Mouse (Mus musculus): ENCODE data around the gene Vip. TPM values are rescaled to one million over a fixed set of nuclear protein-coding genes. Genes with fewer than 3 reads are reported as not detected.

Gene Vip
- total RNA-seq (2021) = not detected

GRCm38 (mm10) chr10:5639112-5639511 is at the start of gene Vip:
Gene Vip (plus strand): TSS chr10:5639218.
- intact Hi-C loops (cut with DNase I) = no loop called here
- peak in 1 of 2 experiments; percentile 5 for DNase-seq

- intact Hi-C loops (cut with DNase I) = loop anchor here (5.0 kb wide), 1 partner anchor 79 kb away; no protein-coding TSS in a partner anchor
- no peak for DNase-seq
Observed at GRCm38 (mm10) chr10:5591061-5591460, 48.0 kb upstream of the Vip start.

DNA sequence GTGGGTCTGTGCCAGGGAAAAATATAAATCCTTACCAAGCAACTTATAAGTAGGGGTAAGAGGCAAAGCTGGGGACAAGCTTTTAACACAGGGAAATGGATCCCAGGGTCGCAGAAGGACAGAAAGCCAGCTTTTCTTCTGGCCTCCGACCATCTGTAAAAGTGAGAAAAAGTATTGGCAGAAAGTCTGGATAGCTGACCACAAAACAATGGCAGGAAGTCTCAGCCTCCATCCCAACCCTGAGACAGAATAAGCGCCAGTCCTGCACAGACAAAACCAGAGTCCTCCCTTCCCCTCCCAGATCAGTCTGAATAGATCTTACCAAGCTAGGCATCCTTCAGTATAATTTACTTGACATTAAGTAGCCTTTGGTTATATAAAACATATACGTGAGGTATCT is 47.0 kb upstream of the Vip start:
- peak; percentile 22 to 31 for DNase-seq
- intact Hi-C loops (cut with DNase I) = loop anchor here (5.0 kb wide), 1 partner anchor 80 kb away; no protein-coding TSS in a partner anchor

GRCm38 (mm10) chr10:5593464-5593863 is 45.6 kb upstream of the Vip start, which contains the start of gene Myct1:
Gene Myct1 (plus strand): TSS chr10:5593775.
- DNase-seq = no peak
- intact Hi-C loops (cut with DNase I) = loop anchor here (5.0 kb wide), 1 partner anchor 81 kb away; no protein-coding TSS in a partner anchor

DNA sequence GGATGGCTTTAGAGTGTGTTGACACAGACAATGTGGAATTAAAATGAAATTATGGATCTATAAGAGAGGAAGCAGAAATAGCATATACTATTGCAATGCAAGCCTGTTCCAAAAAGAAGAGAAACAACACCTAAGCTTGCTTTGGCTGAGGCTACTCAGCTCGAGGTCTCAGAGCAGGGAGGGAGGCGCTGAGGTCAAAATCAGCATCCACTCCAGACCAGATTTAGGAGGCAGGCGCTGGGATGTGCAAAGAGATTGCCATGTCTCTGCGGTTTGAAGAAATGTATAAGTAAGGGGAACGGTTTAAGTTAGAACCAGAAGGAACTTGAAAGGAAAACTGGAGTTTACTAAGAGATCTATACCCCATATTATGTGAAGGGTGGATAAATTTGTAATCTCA is 44.6 kb upstream of the Vip start:
- DNase-seq = no peak
- intact Hi-C loops (cut with DNase I) = loop anchor here (5.0 kb wide), 1 partner anchor 82 kb away; no protein-coding TSS in a partner anchor

- DNase-seq = no peak
- intact Hi-C loops (cut with DNase I) = loop anchor here (2.0 kb wide), 1 partner anchor 46 kb away; the partner anchor contains the start of gene Syne1
Observed at GRCm38 (mm10) chr10:5596559-5596958, 42.5 kb upstream of the Vip start.

GRCm38 (mm10) chr10:5600123-5600522 is 38.9 kb upstream of the Vip start:
- intact Hi-C loops (cut with DNase I) = loop anchor here (1.0 to 5.0 kb wide), 2 partner anchors 190 to 242 kb away; no protein-coding TSS in a partner anchor
- peak; percentile 56 to 65 for DNase-seq

GRCm38 (mm10) chr10:5603512-5603911 is 35.5 kb upstream of the Vip start:
- no peak for DNase-seq
- intact Hi-C loops (cut with DNase I) = loop anchor here (2.0 to 5.0 kb wide), 2 partner anchors 31 to 239 kb away; no protein-coding TSS in a partner anchor

DNA sequence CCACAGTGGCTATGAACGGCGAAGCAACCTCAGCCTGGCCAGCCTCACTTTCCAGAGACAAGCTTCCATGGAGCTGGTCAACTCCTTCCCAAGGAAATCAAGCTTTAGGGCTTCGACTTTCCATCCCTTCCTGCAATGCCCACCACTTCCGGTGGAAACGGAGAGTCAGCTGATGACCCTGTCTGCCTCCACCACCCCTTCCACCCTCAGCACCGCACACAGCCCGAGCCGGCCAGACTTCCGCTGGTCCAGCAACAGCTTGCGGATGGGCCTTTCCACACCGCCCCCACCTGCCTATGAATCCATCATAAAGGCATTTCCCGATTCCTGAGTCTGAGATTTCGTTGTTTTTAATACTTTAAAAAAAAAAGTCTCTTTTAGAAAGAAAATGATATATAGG is 34.6 kb upstream of the Vip start:
- intact Hi-C loops (cut with DNase I) = loop anchor here (5.0 kb wide), 1 partner anchor 238 kb away; no protein-coding TSS in a partner anchor
- DNase-seq = no peak

DNA sequence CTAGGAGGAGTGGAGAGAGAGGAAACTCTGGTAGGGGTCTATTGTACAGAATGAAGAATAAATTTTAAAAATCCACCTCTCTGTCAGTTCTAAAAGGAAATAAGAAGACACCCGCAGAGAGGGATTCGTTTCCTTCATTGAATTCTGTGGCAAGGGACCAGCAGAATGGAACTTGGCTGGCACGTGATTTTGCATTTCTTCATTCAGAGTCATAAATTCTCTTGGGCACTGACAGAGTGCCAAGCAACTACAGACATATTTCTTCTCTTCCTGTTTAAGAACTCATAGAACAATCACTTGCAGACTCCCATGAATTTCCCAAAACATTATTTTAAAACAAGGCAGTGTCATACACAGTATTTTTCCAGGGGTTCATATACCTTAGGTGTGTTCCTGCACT is 30.1 kb upstream of the Vip start:
- no peak for DNase-seq
- intact Hi-C loops (cut with DNase I) = no loop called here

DNA sequence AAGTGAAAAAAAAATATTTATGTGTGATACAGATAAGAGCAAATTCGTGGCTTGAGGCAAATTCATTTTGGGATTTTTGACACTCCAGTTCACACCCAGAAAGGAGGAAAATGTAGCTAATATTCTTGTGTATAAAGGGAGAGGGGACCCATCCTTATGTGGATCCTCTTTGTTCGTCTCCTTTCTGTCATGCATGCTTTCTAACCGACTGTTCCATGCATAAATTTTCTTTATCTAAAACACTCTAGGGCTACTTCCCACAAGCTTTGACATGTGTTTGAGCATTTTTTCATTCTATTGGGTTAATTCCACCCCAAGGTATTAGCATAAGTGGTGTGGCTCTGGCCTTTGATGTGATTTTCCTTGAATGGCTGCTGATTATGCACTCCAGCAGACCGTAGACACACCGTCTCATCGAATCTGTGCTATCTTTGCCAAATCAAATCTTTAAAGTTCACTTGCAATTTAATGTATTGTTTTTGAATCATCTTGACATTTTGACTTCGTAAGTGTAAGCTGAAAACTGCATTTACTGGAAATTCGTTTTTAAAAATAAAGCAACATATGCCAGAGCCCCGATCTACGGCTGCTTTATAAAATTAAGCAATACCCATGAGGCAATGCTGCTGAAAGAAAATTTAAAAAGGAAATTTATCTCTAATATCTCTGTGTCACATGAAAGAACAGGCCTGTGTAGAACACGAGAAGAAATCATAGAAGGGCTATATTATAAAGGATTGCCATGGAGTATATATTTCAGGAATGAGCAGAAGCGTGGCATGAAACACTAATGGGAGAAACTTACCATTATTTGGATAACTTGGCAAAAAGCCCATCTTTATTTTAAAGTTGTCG is 23.6 kb upstream of the Vip start:
- no peak for DNase-seq
- intact Hi-C loops (cut with DNase I) = no loop called here

DNA sequence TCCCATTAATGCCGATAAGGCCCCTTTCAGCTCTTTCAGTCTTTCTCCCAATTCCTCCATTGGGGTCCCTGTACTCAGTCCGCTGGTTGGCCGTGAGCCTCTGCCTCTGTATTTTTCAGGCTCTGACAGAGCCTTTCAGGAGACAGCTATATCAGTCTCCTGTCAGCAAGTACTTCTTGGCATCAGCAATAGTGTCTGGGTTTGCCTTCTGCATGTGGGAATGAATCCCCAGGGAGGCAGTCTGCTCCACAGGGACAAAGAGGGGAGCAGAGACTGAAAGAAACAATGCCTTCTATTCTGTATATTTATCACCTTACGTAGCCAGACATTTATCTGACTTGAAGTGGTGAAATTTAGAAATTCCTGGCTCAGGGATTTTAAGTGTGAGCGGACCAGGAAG is 12.8 kb upstream of the Vip start:
- intact Hi-C loops (cut with DNase I) = no loop called here
- no peak for DNase-seq

DNA sequence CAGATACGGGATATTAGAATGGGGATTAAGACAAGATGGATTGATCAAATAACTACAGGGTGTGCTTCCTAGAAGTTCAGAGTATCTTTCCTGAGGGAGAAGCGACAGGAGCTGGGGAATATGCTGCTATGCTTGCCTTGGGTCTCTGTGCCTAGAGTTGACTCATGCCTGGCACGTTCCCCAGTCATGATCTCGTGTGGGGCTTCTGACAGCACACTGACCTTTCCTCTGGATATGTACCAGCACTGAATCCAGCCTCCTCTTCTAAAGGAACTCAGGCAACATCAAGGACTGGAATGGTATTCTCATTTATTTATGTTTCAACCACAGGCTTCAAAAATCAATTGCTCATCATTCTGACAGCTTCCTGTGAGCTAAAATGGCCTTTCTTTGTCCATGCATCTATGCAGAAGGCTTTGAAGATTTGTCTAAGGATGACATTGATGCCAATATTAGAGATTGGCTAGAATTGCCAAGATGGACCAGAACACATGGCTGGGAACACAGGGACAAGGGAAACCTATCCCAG is 5.3 kb upstream of the Vip start:
- no peak for DNase-seq
- intact Hi-C loops (cut with DNase I) = loop anchor here (2.0 to 5.0 kb wide), 4 partner anchors 31 to 153 kb away; partner anchors contain the start of gene Syne1

DNA sequence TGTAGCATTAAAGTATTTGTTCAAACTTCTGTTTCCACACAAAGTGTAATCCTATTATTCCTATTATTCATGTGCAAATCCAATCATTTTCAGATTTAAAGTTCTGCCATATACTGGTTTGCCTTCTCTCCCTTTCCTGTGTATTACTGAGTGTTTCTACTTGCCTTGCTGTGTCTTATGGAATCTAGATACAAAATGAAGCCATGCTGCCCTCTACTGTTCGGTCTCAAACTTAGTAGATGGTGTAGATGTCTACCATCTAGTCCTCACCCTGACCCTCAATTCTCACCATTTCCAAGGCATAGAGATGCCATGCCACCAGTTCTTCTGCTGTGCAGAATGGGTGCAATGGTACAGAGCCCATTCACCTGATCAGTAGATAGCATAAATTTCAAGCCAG is 4.7 kb upstream of the Vip start:
- DNase-seq = peak; percentile 5 to 18
- intact Hi-C loops (cut with DNase I) = loop anchor here (2.0 to 5.0 kb wide), 4 partner anchors 32 to 154 kb away; partner anchors contain the start of gene Syne1

DNA sequence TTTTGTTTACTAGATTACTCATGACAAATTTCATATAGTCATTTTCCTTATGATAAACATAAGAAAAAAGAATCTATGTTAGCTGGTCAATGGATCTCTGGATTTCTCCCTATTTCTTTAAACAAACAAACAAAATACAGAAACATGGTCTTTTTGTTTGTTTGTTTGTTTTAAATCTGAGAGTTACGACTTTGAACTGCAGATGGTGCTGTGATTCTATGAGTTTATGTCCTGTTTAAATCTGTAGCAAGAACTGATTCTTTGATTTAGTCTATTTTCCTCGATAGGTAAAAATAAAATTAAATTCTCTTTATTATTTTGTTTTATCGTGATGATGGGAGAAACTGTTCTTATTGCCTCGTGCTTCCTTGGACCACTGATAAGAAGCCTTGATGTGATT is 1.7 kb upstream of the Vip start:
- DNase-seq = no peak
- intact Hi-C loops (cut with DNase I) = no loop called here

GRCm38 (mm10) chr10:5681275-5681674 is 42.3 kb downstream of the Vip start:
- intact Hi-C loops (cut with DNase I) = no loop called here

DNA sequence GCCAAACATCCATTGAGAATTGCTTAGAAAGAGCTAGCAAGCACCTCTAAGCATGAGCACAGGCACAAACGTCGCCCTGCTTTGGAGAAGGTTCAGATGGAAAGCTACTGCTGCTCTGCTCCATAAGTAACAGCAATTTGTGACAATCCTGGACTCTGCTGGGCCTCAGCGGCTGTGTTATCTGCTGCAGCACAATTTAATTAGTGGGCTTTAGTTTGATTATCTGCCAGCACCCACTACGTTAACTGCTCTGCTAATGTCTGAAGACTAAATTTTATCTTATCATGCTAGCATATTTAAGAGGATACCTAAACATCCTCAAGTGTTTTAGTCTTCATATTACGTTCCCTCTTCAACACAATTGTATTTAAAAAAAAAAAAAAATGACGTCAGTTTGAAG is 46.6 kb downstream of the Vip start:
- intact Hi-C loops (cut with DNase I) = no loop called here
- no peak for DNase-seq

More at GRCm38 (mm10) chr10:5681275-5681674, 42.3 kb downstream of the Vip start:
- no peak for DNase-seq

DNA sequence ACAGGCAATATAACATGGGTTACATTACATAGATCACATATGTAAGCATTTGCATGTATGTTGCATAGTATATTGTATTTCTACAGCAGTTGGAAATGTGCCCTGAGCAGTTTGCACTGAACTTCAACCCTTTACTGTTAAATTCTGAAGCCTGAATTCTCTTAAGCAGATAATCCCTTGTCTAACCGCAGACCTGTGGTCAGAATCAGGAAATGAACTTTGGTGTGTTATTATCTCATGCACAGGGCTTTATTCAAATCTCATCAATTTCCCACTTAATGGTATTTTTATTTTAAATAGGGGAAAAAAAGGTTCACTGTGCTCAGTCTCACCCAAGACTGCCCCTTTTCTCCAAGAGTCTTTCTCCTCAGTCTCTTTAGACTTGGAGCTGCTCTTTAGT is 55.3 kb downstream of the Vip start:
- no peak for DNase-seq
- intact Hi-C loops (cut with DNase I) = no loop called here
